Mouse (Mus musculus): ENCODE measurements around the gene Mcl1.

DNA sequence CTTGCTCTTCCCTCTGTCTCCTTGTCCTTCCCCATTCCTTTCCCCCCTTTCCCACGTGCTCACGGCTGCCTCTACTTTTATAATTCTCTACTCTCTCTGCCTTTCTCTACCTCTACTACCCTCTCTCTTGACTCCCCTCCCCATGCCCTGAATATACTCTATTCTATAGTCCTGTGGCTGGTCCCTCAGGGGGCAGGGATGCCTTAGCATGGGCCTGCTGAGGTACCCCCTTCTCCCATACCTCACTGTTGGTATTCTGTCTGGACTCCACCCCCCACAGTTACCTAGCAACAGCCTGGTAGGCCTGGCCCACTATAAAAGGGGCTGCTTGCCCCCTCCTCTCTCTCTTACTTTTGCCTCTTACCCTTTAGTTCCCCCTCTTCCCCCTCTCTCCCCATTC lies 35.0 kb upstream of the Mcl1 start:
- TF ChIP-seq CTCF (conservative IDR thresholded peaks at IDR 0.05; ENCODE audit: insufficient read depth, insufficient read length, low read depth, low read length) (no peak), POLR2A (IDR thresholded peaks at IDR 0.05; ENCODE audit: low read depth, low read length) (no peak)
